In the genomic region with DNA sequence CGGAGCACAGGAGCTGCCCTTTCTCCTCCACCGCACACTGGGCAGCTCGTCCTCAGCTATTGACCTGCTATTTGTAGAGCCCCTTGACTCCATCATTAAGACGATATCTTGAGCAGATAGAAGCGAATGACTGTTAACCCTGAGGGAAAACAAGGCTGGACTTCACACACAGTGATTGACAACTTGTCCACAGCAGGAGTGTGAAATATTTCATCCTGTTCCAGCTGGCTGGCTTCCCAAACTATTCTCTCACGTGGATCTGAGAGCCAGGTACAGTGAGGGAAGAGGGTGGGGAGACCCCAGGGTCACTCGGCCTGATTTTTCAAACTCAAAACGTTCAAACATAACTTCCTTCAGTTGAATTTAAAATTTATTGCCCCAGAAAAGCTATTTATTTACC, we compare ENCODE assay signal across 21 mouse cellular contexts.
DNase-seq lines count a peak whose midpoint lies in the region; ATAC-seq lines count a peak whose summit lies in the region.
"Had no signal": no experiment of that assay in that cellular context is flagged by ENCODE, and none has a peak within 500 bp of the region (broad histone marks: within the 10 kb centered on the region; RNA-seq: fewer than 3 reads in every experiment).

No protein-coding gene starts in this region.

- no peak overlapping the region; the same call in 1 of the 2 replicates for H3K27ac ChIP-seq in hindbrain, embryonic 16.5 days (ENCODE audit: low read depth, low read length)
- H3K27ac ChIP-seq in hindbrain, embryonic 10.5 days: no peak overlapping the region
- no peak overlapping the region for H3K27ac ChIP-seq in midbrain, embryonic 11.5 days (ENCODE audit: low read depth, low read length)
- H3K27ac ChIP-seq in midbrain, embryonic 10.5 days (replicated peaks): no peak overlapping the region
- no peak overlapping the region for H3K27ac ChIP-seq in midbrain, embryonic 16.5 days (ENCODE audit: low read length)
- H3K27ac ChIP-seq: embryonic facial prominence, embryonic 10.5 days; gastrocnemius, adult 2 months; heart, embryonic 10.5 days; intestine, embryonic 15.5 days; kidney, embryonic 15.5 days; macrophage; stomach, embryonic 15.5 days had no signal

- 42% methylated on average over 8 of the region's 8 CpGs for WGBS in hindbrain, embryonic 16.5 days
- 64% methylated on average over 8 of the region's 8 CpGs for WGBS in hindbrain, embryonic 10.5 days
- 62% methylated on average over 8 of the region's 8 CpGs for WGBS in midbrain, embryonic 11.5 days
- 76% methylated on average over 8 of the region's 8 CpGs for WGBS in midbrain, embryonic 10.5 days
- WGBS in midbrain, embryonic 16.5 days: 50% methylated on average over 8 of the region's 8 CpGs

- no peaks in the 10 kb centered on the region for H3K36me3 ChIP-seq in hindbrain, embryonic 16.5 days (ENCODE audit: control insufficient read depth, insufficient read depth, low read length)
- H3K36me3 ChIP-seq in hindbrain, embryonic 10.5 days: no peaks in the 10 kb centered on the region
- no peaks in the 10 kb centered on the region for H3K36me3 ChIP-seq in midbrain, embryonic 11.5 days (ENCODE audit: control insufficient read depth, insufficient read depth, low read length)
- no peaks in the 10 kb centered on the region for H3K36me3 ChIP-seq in midbrain, embryonic 10.5 days
- no peaks in the 10 kb centered on the region for H3K36me3 ChIP-seq in midbrain, embryonic 16.5 days (ENCODE audit: control insufficient read depth, insufficient read depth, low read length)
- H3K36me3 ChIP-seq: embryonic facial prominence, embryonic 10.5 days; heart, embryonic 10.5 days; intestine, embryonic 15.5 days; kidney, embryonic 15.5 days; stomach, embryonic 15.5 days had no signal

- H3K27me3 ChIP-seq in hindbrain, embryonic 16.5 days (replicated peaks; ENCODE audit: control insufficient read depth, insufficient read depth, low read length): no peaks in the 10 kb centered on the region
- H3K27me3 ChIP-seq in hindbrain, embryonic 10.5 days (ENCODE audit: insufficient read depth, poor library complexity, severe bottlenecking): no peaks in the 10 kb centered on the region
- no peaks in the 10 kb centered on the region for H3K27me3 ChIP-seq in midbrain, embryonic 11.5 days (ENCODE audit: control insufficient read depth, insufficient read depth, low read length)
- H3K27me3 ChIP-seq in midbrain, embryonic 10.5 days (ENCODE audit: low read depth, poor library complexity, severe bottlenecking): no peaks in the 10 kb centered on the region
- no peaks in the 10 kb centered on the region for H3K27me3 ChIP-seq in midbrain, embryonic 16.5 days (ENCODE audit: control insufficient read depth, insufficient read depth, low read depth, low read length)
- H3K27me3 ChIP-seq: intestine, embryonic 15.5 days; kidney, embryonic 15.5 days; Patski; stomach, embryonic 15.5 days had no signal

- no peak overlapping the region for H3K4me3 ChIP-seq in hindbrain, embryonic 16.5 days (ENCODE audit: low read length)
- H3K4me3 ChIP-seq in hindbrain, embryonic 10.5 days: no peak overlapping the region
- H3K4me3 ChIP-seq in midbrain, embryonic 11.5 days (ENCODE audit: low read depth, low read length): no peak overlapping the region
- H3K4me3 ChIP-seq in midbrain, embryonic 10.5 days: no peak overlapping the region
- no peak overlapping the region for H3K4me3 ChIP-seq in midbrain, embryonic 16.5 days (ENCODE audit: low read depth, low read length)
- H3K4me3 ChIP-seq: embryonic facial prominence, embryonic 10.5 days; gastrocnemius, adult 2 months; heart, embryonic 10.5 days; intestine, embryonic 15.5 days; kidney, embryonic 15.5 days; myocyte; stomach, embryonic 15.5 days had no signal

- H3K4me2 ChIP-seq in hindbrain, embryonic 16.5 days (ENCODE audit: low read length): no peak overlapping the region
- H3K4me2 ChIP-seq in midbrain, embryonic 11.5 days: no peak overlapping the region
- H3K4me2 ChIP-seq in midbrain, embryonic 16.5 days (ENCODE audit: low read length): no peak overlapping the region
- H3K4me2 ChIP-seq: intestine, embryonic 15.5 days; kidney, embryonic 15.5 days; stomach, embryonic 15.5 days had no signal

- no peak overlapping the region for H3K9ac ChIP-seq in hindbrain, embryonic 16.5 days (ENCODE audit: low read depth, low read length)
- H3K9ac ChIP-seq in midbrain, embryonic 11.5 days (ENCODE audit: low read length): no peak overlapping the region
- no peak overlapping the region for H3K9ac ChIP-seq in midbrain, embryonic 16.5 days (ENCODE audit: low read depth, low read length)
- H3K9ac ChIP-seq: intestine, embryonic 15.5 days; kidney, embryonic 15.5 days; stomach, embryonic 15.5 days had no signal

- H3K9me3 ChIP-seq in hindbrain, embryonic 16.5 days (ENCODE audit: control insufficient read depth, low read length): no peaks in the 10 kb centered on the region
- no peaks in the 10 kb centered on the region for H3K9me3 ChIP-seq in hindbrain, embryonic 10.5 days
- no peaks in the 10 kb centered on the region for H3K9me3 ChIP-seq in midbrain, embryonic 11.5 days (ENCODE audit: control insufficient read depth, low read length)
- H3K9me3 ChIP-seq in midbrain, embryonic 10.5 days (replicated peaks): no peaks in the 10 kb centered on the region
- H3K9me3 ChIP-seq in midbrain, embryonic 16.5 days (replicated peaks; ENCODE audit: control insufficient read depth, low read length, poor library complexity, severe bottlenecking): no peaks in the 10 kb centered on the region
- H3K9me3 ChIP-seq: embryonic facial prominence, embryonic 10.5 days; heart, embryonic 10.5 days; intestine, embryonic 15.5 days; kidney, embryonic 15.5 days; stomach, embryonic 15.5 days had no signal

- DNase-seq in cerebellum, postnatal 25 days: peak; percentile 35 to 56
- DNase-seq in hindbrain, embryonic 10.5 days (ENCODE audit: low spot score): no peak
- peak; percentile 69 for DNase-seq in midbrain, embryonic 11.5 days (ENCODE audit: low spot score, missing footprints)
- DNase-seq in midbrain, embryonic 10.5 days (ENCODE audit: low spot score): no peak
- DNase-seq in Muller cell, postnatal 12 days (ENCODE audit: inconsistent ontology term): no peak
- DNase-seq: adrenal gland, postnatal 36 days; gastrocnemius, adult 2 months; heart, postnatal 4 days; layer of hippocampus, adult 9-11 months; thymus, postnatal 25 days had no signal

- peaks cover 2% of the 10 kb centered on the region; the same call in 1 of the 2 replicates for H3K4me1 ChIP-seq in hindbrain, embryonic 16.5 days (ENCODE audit: control insufficient read depth, insufficient read depth, low read depth, low read length)
- no peaks in the 10 kb centered on the region for H3K4me1 ChIP-seq in hindbrain, embryonic 10.5 days (replicated peaks)
- no peaks in the 10 kb centered on the region for H3K4me1 ChIP-seq in midbrain, embryonic 11.5 days (ENCODE audit: control insufficient read depth, insufficient read depth, low read length)
- H3K4me1 ChIP-seq in midbrain, embryonic 10.5 days: no peaks in the 10 kb centered on the region
- H3K4me1 ChIP-seq in midbrain, embryonic 16.5 days (ENCODE audit: control insufficient read depth, insufficient read depth, low read length): peaks cover 6% of the 10 kb centered on the region; the same call in 1 of the 2 replicates
- H3K4me1 ChIP-seq: heart, embryonic 10.5 days; intestine, embryonic 15.5 days; kidney, embryonic 15.5 days; stomach, embryonic 15.5 days had no signal

- no peak for ATAC-seq in cerebellum, adult (ENCODE audit: insufficient number of reproducible peaks, low FRiP score, low TSS enrichment)
- ATAC-seq in hindbrain, embryonic 16.5 days: peak; percentile 27; the same call in 1 of the 2 replicates
- ATAC-seq in midbrain, embryonic 11.5 days (ENCODE audit: low FRiP score): no peak
- peak; percentile 27; the same call in 1 of the 2 replicates for ATAC-seq in midbrain, embryonic 16.5 days
- ATAC-seq: intestine, embryonic 15.5 days; Patski had no signal

Comparison
In these comparisons a context has a peak if more than half of its experiments do, and no peak if none do; other contexts are left out.
1. DNase-seq: peak in cerebellum, postnatal 25 days (2 of 2) and midbrain, embryonic 11.5 days (single experiment); none in hindbrain, embryonic 10.5 days (single experiment), midbrain, embryonic 10.5 days (single experiment) and Muller cell, postnatal 12 days (single experiment).
2. ATAC-seq: peak in hindbrain, embryonic 16.5 days (single experiment) and midbrain, embryonic 16.5 days (single experiment); none in cerebellum, adult (single experiment) and midbrain, embryonic 11.5 days (single experiment).